Mouse (Mus musculus) neural tube, embryonic 12.5 days (tissue): ENCODE measurements around the gene Rsad2. TPM values are rescaled to one million over a fixed set of nuclear protein-coding genes. Genes with fewer than 3 reads are reported as not detected.

ENCODE experiments used
- ATAC-seq: fragments of 200-750 bp; cut with Nextera tagmentation; 2 replicates; pipeline ENCODE4 v1.8.0; 2017; ENCODE audit warnings: low read depth, mild to moderate bottlenecking, moderate TSS enrichment, moderate library complexity; ENCODE audit not compliant: low FRiP score
- H3K27ac ChIP-seq: fragments of 300-500 bp; sonication (generic); 2 replicates; pipeline ENCODE4 v1.5.1; 2016
- H3K27me3 ChIP-seq: fragments of 300-500 bp; sonication (generic); replicated peaks from 2 replicates; pipeline ENCODE4 v1.6.1; 2016; ENCODE audit warnings: mild to moderate bottlenecking
- H3K36me3 ChIP-seq: fragments of 300-500 bp; sonication (generic); 2 replicates; pipeline ENCODE4 v1.6.1; 2016; ENCODE audit warnings: mild to moderate bottlenecking
- H3K4me1 ChIP-seq: fragments of 300-500 bp; sonication (generic); 2 replicates; pipeline ENCODE4 v1.6.1; 2016
- H3K4me2 ChIP-seq: fragments of 300-500 bp; sonication (generic); replicated peaks from 2 replicates; pipeline ENCODE4 v1.6.1; 2016; ENCODE audit warnings: mild to moderate bottlenecking
- H3K4me3 ChIP-seq: fragments of 300-500 bp; sonication (generic); 2 replicates; pipeline ENCODE4 v1.5.1; 2016
- H3K9ac ChIP-seq: fragments of 300-500 bp; sonication (generic); 2 replicates; pipeline ENCODE4 v1.6.1; 2016; ENCODE audit warnings: mild to moderate bottlenecking
- H3K9me3 ChIP-seq: fragments of 300-500 bp; sonication (generic); 2 replicates; pipeline ENCODE4 v1.6.1; 2016; ENCODE audit warnings: mild to moderate bottlenecking
- WGBS: fragments of 180-500 bp; shearing (Covaris S2); methylation state at CpG from one replicate; pipeline ENCODE4 v1.1.7; 2016; 5-methylcytosine and 5-hydroxymethylcytosine counted together
- polyA plus RNA-seq: library from polyadenylated mRNA; unstranded; fragments of >200 nt; fragmentation: Nextera tagmentation; extraction: Ambion mirVana; gene quantifications from 2 replicates; pipeline ENCODE4 v1.2.1, GENCODE M21; 2016

Rsad2 gene
- polyA plus RNA-seq, 1 experiment from 2014 or later, result 0.67 TPM

- WGBS, result 87% methylated on average over 3 of the region's 3 CpGs
- Histone ChIP-seq H3K9me3 (no peaks in the 10 kb centered on the region), H3K9ac (no peak overlapping the region), H3K27ac (no peak overlapping the region), H3K27me3 (no peaks in the 10 kb centered on the region), H3K4me3 (no peak overlapping the region), H3K36me3 (peaks cover 5% of the 10 kb centered on the region; the same call in 1 of the 2 replicates), H3K4me2 (no peak overlapping the region), H3K4me1 (peaks cover 30% of the 10 kb centered on the region)
- ATAC-seq, result no peak
These were observed 45.8 kb downstream of the Rsad2 start for GRCm38 (mm10) chr12:26410443-26410842.

- Histone ChIP-seq H3K9me3 (no peaks in the 10 kb centered on the region), H3K9ac (no peak overlapping the region), H3K27ac (no peak overlapping the region), H3K27me3 (no peaks in the 10 kb centered on the region), H3K4me3 (no peak overlapping the region), H3K4me1 (peaks cover 26% of the 10 kb centered on the region), H3K36me3 (peaks cover 7% of the 10 kb centered on the region), H3K4me2 (no peak overlapping the region)
- 82% methylated on average over 9 of the region's 9 CpGs for WGBS
- no peak for ATAC-seq
These were observed 47.5 kb downstream of the Rsad2 start for GRCm38 (mm10) chr12:26408707-26409106.

GRCm38 (mm10) chr12:26404781-26405702 is 51.2 kb downstream of the Rsad2 start:
- Histone ChIP-seq H3K4me1 (peaks cover 3% of the 10 kb centered on the region; the same call in 1 of the 2 replicates), H3K9ac (no peak overlapping the region), H3K4me3 (no peak overlapping the region), H3K27me3 (no peaks in the 10 kb centered on the region), H3K4me2 (no peak overlapping the region), H3K27ac (no peak overlapping the region), H3K36me3 (peaks cover 17% of the 10 kb centered on the region), H3K9me3 (no peaks in the 10 kb centered on the region)
- no peak for ATAC-seq
- WGBS, result 90% methylated on average over 11 of the region's 11 CpGs

GRCm38 (mm10) chr12:26403372-26404125 is 52.7 kb downstream of the Rsad2 start:
- no peak for ATAC-seq

DNA sequence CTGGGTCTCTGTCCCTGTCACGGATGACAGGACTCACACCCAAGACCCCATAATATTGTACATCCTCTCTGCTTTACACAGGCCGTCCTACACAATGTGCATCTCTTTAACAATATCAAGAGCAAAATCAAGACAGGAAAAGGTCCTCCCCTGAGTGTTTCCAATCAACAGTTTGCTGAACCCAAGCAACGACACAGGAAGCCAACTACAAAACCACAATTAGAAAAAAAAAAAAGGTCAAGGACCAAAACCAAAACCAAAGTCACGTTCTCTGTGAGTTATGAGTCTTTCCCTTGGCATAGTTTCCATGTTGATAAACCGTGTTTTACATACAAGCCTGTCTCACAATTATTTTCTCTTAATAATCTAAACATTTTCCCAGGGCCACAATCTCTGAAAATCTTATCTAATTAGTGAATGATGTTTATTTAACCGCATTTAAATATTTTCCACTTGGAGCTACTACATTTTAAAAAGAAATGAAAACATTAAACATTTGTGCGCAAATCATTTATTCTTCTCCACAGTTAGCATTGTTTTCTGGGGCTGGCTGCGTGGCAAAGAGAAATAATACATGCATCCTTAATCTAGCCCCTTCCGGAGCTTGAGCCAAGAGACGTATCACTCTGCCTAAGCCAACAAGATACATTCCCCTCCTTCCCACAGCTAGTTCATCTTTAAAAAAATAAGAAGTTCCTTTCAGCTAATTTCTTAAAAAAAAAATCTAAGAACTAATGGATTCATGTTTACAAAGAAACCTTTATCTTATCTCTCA is 54.4 kb downstream of the Rsad2 start:
- Histone ChIP-seq H3K4me3 (no peak overlapping the region), H3K27me3 (no peaks in the 10 kb centered on the region), H3K9ac (no peak overlapping the region), H3K36me3 (peaks cover 12% of the 10 kb centered on the region), H3K4me1 (no peaks in the 10 kb centered on the region; the same call in 1 of the 2 replicates), H3K9me3 (no peaks in the 10 kb centered on the region), H3K27ac (no peak overlapping the region), H3K4me2 (no peak overlapping the region)
- ATAC-seq, result no peak
- WGBS, result 88% methylated on average over 10 of the region's 10 CpGs

More at GRCm38 (mm10) chr12:26403372-26404125, 52.7 kb downstream of the Rsad2 start:
- no peaks in the 10 kb centered on the region for H3K27me3 ChIP-seq
- H3K9ac ChIP-seq, result no peak overlapping the region
- H3K4me1 ChIP-seq, result peaks cover 3% of the 10 kb centered on the region; the same call in 1 of the 2 replicates
- H3K36me3 ChIP-seq, result peaks cover 12% of the 10 kb centered on the region
- 84% methylated on average over 16 of the region's 16 CpGs for WGBS
- H3K4me3 ChIP-seq, result no peak overlapping the region
- H3K27ac ChIP-seq, result no peak overlapping the region
- no peaks in the 10 kb centered on the region for H3K9me3 ChIP-seq
- no peak overlapping the region for H3K4me2 ChIP-seq

DNA sequence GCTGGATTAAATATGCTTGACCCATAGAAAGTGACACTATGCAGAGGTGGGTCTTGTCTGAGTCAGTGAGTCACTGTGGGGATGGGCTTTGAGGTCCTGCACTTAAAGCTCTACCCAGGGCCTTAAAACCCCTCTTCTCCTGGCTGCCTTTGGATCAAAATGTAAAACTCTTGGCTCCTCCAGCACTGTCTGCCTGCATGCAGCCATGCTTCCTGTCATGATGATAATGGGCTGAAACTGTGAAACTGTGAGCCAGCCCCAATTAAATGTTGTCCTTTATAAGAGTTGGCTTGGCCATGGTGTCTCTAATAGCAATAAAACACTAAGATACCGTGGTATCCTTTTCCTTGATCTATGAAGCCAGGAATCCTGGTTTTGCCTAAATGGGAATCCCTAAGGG is 55.0 kb downstream of the Rsad2 start:
- no peak overlapping the region for H3K4me3 ChIP-seq
- H3K27ac ChIP-seq, result no peak overlapping the region
- no peak overlapping the region for H3K4me2 ChIP-seq
- no peak overlapping the region for H3K9ac ChIP-seq
- no peaks in the 10 kb centered on the region; the same call in 1 of the 2 replicates for H3K4me1 ChIP-seq
- peaks cover 12% of the 10 kb centered on the region for H3K36me3 ChIP-seq
- no peaks in the 10 kb centered on the region for H3K27me3 ChIP-seq
- WGBS, result 80% methylated on average over 1 of the region's 1 CpGs
- no peaks in the 10 kb centered on the region for H3K9me3 ChIP-seq
- no peak for ATAC-seq

DNA sequence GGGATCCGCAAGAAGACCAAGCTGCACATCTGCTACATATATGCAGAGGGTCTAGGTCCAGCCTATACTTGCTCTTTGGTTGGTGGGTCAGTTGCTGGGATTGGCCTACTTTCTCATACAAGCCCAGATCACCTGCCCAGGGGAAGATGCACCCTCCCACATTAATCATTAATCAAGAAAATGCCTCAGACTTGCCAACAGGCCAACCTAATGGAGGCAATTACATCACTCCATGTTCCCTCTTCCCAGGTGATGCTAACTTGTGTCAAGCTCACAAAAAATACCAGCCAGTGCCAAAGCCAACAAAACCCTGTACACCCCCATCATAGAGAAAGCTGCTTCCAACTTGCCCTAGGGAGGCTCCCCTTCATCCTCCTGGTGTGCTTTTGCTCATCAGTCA is 55.5 kb downstream of the Rsad2 start:
- H3K9ac ChIP-seq, result no peak overlapping the region
- no peaks in the 10 kb centered on the region for H3K9me3 ChIP-seq
- peaks cover 3% of the 10 kb centered on the region for H3K4me1 ChIP-seq
- WGBS, result 96% methylated on average over 1 of the region's 1 CpGs
- no peak overlapping the region for H3K4me2 ChIP-seq
- no peaks in the 10 kb centered on the region for H3K27me3 ChIP-seq
- peaks cover 12% of the 10 kb centered on the region for H3K36me3 ChIP-seq
- no peak overlapping the region for H3K27ac ChIP-seq
- ATAC-seq, result no peak
- no peak overlapping the region for H3K4me3 ChIP-seq

- H3K4me3 ChIP-seq, result no peak overlapping the region
These were observed 56.9 kb downstream of the Rsad2 start for GRCm38 (mm10) chr12:26399391-26399790.

GRCm38 (mm10) chr12:26398597-26398996 is 57.7 kb downstream of the Rsad2 start:
- H3K4me3 ChIP-seq, result no peak overlapping the region
- peaks cover 9% of the 10 kb centered on the region for H3K36me3 ChIP-seq
- WGBS, result 73% methylated on average over 2 of the region's 2 CpGs
- no peaks in the 10 kb centered on the region for H3K9me3 ChIP-seq
- ATAC-seq, result no peak
- H3K27me3 ChIP-seq, result no peaks in the 10 kb centered on the region
- H3K4me1 ChIP-seq, result peaks cover 18% of the 10 kb centered on the region; the same call in 1 of the 2 replicates
- no peak overlapping the region for H3K9ac ChIP-seq
- no peak overlapping the region for H3K4me2 ChIP-seq
- no peak overlapping the region for H3K27ac ChIP-seq

More at GRCm38 (mm10) chr12:26399391-26399790, 56.9 kb downstream of the Rsad2 start:
- WGBS, result 82% methylated on average over 6 of the region's 6 CpGs
- Histone ChIP-seq H3K9ac (no peak overlapping the region), H3K4me1 (peaks cover 14% of the 10 kb centered on the region; the same call in 1 of the 2 replicates), H3K27me3 (no peaks in the 10 kb centered on the region), H3K27ac (no peak overlapping the region), H3K36me3 (peaks cover 12% of the 10 kb centered on the region), H3K9me3 (no peaks in the 10 kb centered on the region), H3K4me2 (no peak overlapping the region)
- no peak for ATAC-seq

DNA sequence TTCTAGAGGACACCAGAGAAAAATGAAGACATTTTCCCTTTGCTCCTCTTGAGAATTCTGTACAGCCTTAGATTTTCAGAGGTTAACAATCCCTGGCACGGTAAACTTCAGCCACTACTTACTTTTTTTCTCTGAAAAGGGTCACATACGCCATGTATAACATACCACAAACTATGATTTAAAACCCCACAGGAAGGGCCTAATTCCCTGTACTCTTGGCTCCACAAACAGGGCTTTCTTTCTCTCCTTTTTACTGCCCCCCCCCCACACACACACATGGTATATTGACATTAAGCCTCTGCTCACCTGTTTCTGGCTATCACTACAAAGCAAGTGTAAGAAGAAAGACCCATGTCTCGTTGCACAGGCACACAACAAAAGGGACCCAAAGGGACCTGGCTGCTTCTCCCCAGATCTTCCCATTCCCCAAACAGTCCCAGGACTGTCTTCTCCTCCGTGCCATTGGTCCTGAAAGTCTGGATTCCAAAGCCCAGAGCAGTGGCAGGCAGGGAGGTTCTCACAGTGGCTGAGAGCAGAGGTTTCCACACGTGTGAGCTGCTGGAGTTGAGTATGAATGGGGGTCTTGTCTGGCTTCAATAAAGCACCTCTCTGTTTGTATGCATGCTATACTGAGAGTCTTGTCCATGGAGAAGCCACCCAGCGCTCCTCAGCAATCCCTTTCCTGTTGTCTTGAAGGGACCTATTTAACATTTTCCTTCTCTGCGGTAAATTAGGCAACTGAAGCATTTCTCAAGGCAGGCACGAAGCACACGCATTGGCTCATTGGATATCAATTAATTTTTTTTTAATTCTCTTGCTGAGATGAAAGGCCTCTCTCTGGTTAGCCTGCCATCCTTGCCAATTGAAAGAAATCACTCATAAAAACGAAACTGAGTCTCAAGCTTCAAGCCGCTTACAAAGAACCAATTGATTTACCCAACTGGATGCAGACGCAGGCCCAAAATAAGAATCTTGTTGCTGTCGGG is 61.5 kb downstream of the Rsad2 start:
- peak; percentile 61; the same call in 1 of the 2 replicates for ATAC-seq
- no peak overlapping the region for H3K9ac ChIP-seq

DNA sequence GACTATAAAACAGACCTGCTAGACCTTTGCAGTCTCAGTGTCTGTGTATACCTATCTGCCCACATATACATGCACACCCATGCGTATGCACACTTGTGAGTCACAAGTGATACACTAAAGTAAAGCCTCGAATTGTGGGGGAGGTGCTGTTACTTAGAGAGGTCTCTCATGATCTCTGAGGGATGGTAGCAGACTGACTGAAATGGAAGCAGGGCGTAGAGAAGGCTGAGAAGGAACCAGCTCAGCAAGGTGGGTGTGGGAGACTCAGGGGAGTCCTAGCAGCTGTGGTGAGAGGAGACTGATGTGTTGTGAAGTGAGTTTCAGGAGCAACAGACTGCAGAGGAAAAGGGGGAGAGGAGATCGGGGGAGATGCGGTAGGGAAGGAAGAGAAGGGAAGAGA is 63.0 kb downstream of the Rsad2 start:
- no peak overlapping the region for H3K9ac ChIP-seq
- H3K27ac ChIP-seq, result no peak overlapping the region
- no peak overlapping the region for H3K4me3 ChIP-seq
- H3K4me2 ChIP-seq, result no peak overlapping the region
- ATAC-seq, result no peak
- WGBS, result 82% methylated on average over 5 of the region's 5 CpGs
- peaks cover 11% of the 10 kb centered on the region for H3K36me3 ChIP-seq
- H3K4me1 ChIP-seq, result peaks cover 18% of the 10 kb centered on the region; the same call in 1 of the 2 replicates
- no peaks in the 10 kb centered on the region for H3K9me3 ChIP-seq
- H3K27me3 ChIP-seq, result no peaks in the 10 kb centered on the region

More for the DNA sequence above, 61.5 kb downstream of the Rsad2 start:
- no peaks in the 10 kb centered on the region for H3K9me3 ChIP-seq
- H3K4me3 ChIP-seq, result no peak overlapping the region
- peaks cover 18% of the 10 kb centered on the region; the same call in 1 of the 2 replicates for H3K4me1 ChIP-seq
- H3K4me2 ChIP-seq, result 0 out of 2 replicates have a peak overlapping the region, but pooled peaks have one; percentile 2
- no peak overlapping the region for H3K27ac ChIP-seq
- no peaks in the 10 kb centered on the region for H3K36me3 ChIP-seq
- H3K27me3 ChIP-seq, result no peaks in the 10 kb centered on the region
- WGBS, result 53% methylated on average over 13 of the region's 13 CpGs
